Mouse (Mus musculus) forebrain, embryonic 12.5 days (tissue): ENCODE results near the gene Gm10717. TPM values are rescaled to one million over a fixed set of nuclear protein-coding genes. Genes with fewer than 3 reads are reported as not detected.
"Not testable (repeated sequence)": the region's sequence is repeated elsewhere in the genome, so short reads cannot be mapped to it uniquely, and the experiment has no call there.

Experiments used
- ATAC-seq: fragments of 200-750 bp; cut with Nextera tagmentation; 2 replicates; pipeline ENCODE4 v1.8.0; 2017; ENCODE audit warnings: moderate TSS enrichment; ENCODE audit not compliant: low FRiP score
- H3K27ac ChIP-seq: fragments of 300-500 bp; sonication (generic); 2 replicates; pipeline ENCODE4 v1.5.1; 2016; ENCODE audit warnings: mild to moderate bottlenecking
- H3K27me3 ChIP-seq: fragments of 300-500 bp; sonication (generic); 2 replicates; pipeline ENCODE4 v1.6.1; 2016; ENCODE audit warnings: mild to moderate bottlenecking
- H3K36me3 ChIP-seq: fragments of 300-500 bp; sonication (generic); replicated peaks from 2 replicates; pipeline ENCODE4 v1.6.1; 2016; ENCODE audit warnings: mild to moderate bottlenecking
- H3K4me1 ChIP-seq: fragments of 300-500 bp; sonication (generic); 2 replicates; pipeline ENCODE4 v1.6.1; 2016
- H3K4me2 ChIP-seq: fragments of 300-500 bp; sonication (generic); 2 replicates; pipeline ENCODE4 v1.6.1; 2016; ENCODE audit warnings: mild to moderate bottlenecking, moderate library complexity
- H3K4me3 ChIP-seq: fragments of 300-500 bp; sonication (generic); replicated peaks from 2 replicates; pipeline ENCODE4 v1.5.1; 2016; ENCODE audit warnings: mild to moderate bottlenecking
- H3K9ac ChIP-seq: fragments of 300-500 bp; sonication (generic); 2 replicates; pipeline ENCODE4 v1.6.1; 2016; ENCODE audit warnings: mild to moderate bottlenecking
- H3K9me3 ChIP-seq: fragments of 300-500 bp; sonication (generic); 2 replicates; pipeline ENCODE4 v1.6.1; 2016
- WGBS: fragments of 180-500 bp; shearing (Covaris S2); methylation state at CpG from one replicate; pipeline ENCODE4 v1.1.7; 2016; 5-methylcytosine and 5-hydroxymethylcytosine counted together
- microRNA-seq: library from miRNA; unstranded; fragments of <30 nt; microRNA quantifications from one replicate; pipeline ENCODE4, GENCODE M21; 2017
- polyA plus RNA-seq: library from polyadenylated mRNA; unstranded; fragments of >200 nt; fragmentation: Nextera tagmentation; extraction: Ambion mirVana; gene quantifications from 2 replicates; pipeline ENCODE4 v1.2.1, GENCODE M21; 2016

Gm10717 gene
- polyA plus RNA-seq, 1 experiment from 2014 or later, result 0.84 TPM

- not testable (repeated sequence) for H3K4me3 ChIP-seq, H3K9me3 ChIP-seq, H3K4me2 ChIP-seq, H3K36me3 ChIP-seq, H3K9ac ChIP-seq, H3K4me1 ChIP-seq, H3K27me3 ChIP-seq, ATAC-seq, H3K27ac ChIP-seq
- WGBS, result 62% methylated on average over 14 of the region's 16 CpGs
Observed at GRCm38 (mm10) chr9:3029276-3030000, 4.2 kb downstream of the Gm10717 start.

- not testable (repeated sequence) for H3K27me3 ChIP-seq, H3K4me2 ChIP-seq, H3K9me3 ChIP-seq, H3K27ac ChIP-seq, H3K36me3 ChIP-seq, H3K4me3 ChIP-seq, H3K9ac ChIP-seq, H3K4me1 ChIP-seq, ATAC-seq
- 59% methylated on average over 3 of the region's 10 CpGs for WGBS
Observed at GRCm38 (mm10) chr9:3030677-3031318, 5.6 kb downstream of the Gm10717 start.

- not testable (repeated sequence) for H3K4me2 ChIP-seq, H3K9me3 ChIP-seq, H3K9ac ChIP-seq, H3K4me1 ChIP-seq, H3K36me3 ChIP-seq, H3K4me3 ChIP-seq, H3K27me3 ChIP-seq, H3K27ac ChIP-seq, ATAC-seq
- 54% methylated on average over 1 of the region's 8 CpGs for WGBS
Observed at GRCm38 (mm10) chr9:3034299-3034698, 9.1 kb downstream of the Gm10717 start, which contains the start of gene Gm17535. Gm17535 (plus strand) TSS chr9:3034599.

GRCm38 (mm10) chr9:3036577-3036976, 11.4 kb downstream of the Gm10717 start, which contains the start of gene Gm10715:
Gm10715 (plus strand) TSS chr9:3036877.
- not testable (repeated sequence) for ATAC-seq, H3K36me3 ChIP-seq, H3K4me3 ChIP-seq, H3K9me3 ChIP-seq, H3K4me1 ChIP-seq, H3K27ac ChIP-seq, H3K4me2 ChIP-seq, H3K9ac ChIP-seq, H3K27me3 ChIP-seq
- WGBS, result 79% methylated on average over 8 of the region's 8 CpGs

- WGBS, result 68% methylated on average over 4 of the region's 4 CpGs
- not testable (repeated sequence) for H3K36me3 ChIP-seq, H3K4me3 ChIP-seq, H3K4me1 ChIP-seq, H3K9me3 ChIP-seq, H3K27me3 ChIP-seq, H3K27ac ChIP-seq, H3K9ac ChIP-seq, H3K4me2 ChIP-seq, ATAC-seq
Observed at GRCm38 (mm10) chr9:3038161-3038560, 12.9 kb downstream of the Gm10717 start.

Small RNA genes within 50 kb of the gene (microRNA-seq; reads per million reads assigned to microRNA genes)
- gene Mir101c, result not detected

Other genes with a start within 250 kb of the Gm10717 start
- not detected in 2 replicates for gene Gm10722, start 24.5 kb upstream of the Gm10717 start, polyA plus RNA-seq
- gene Gm11168, start 22.1 kb upstream of the Gm10717 start, polyA plus RNA-seq, result not detected in 2 replicates
- gene Gm10721, start 12.3 kb upstream of the Gm10717 start, polyA plus RNA-seq, result not detected in 2 replicates
- gene Gm10720, start 9.8 kb upstream of the Gm10717 start, polyA plus RNA-seq, result not detected in 2 replicates
- gene Gm10719, start 8.0 kb upstream of the Gm10717 start, polyA plus RNA-seq, result 0.96 TPM in 1 of 2 replicates, not detected in the other
- 1.2 TPM in 1 of 2 replicates, not detected in the other for gene Gm10718, start 1.9 kb upstream of the Gm10717 start, polyA plus RNA-seq
- not detected in 2 replicates for gene Gm17535, start 9.2 kb downstream of the Gm10717 start, polyA plus RNA-seq
- not detected in 2 replicates for gene Gm10715, start 11.5 kb downstream of the Gm10717 start, polyA plus RNA-seq